Comparison of ENCODE assay signal across 8 mouse cellular contexts in the genomic region with DNA sequence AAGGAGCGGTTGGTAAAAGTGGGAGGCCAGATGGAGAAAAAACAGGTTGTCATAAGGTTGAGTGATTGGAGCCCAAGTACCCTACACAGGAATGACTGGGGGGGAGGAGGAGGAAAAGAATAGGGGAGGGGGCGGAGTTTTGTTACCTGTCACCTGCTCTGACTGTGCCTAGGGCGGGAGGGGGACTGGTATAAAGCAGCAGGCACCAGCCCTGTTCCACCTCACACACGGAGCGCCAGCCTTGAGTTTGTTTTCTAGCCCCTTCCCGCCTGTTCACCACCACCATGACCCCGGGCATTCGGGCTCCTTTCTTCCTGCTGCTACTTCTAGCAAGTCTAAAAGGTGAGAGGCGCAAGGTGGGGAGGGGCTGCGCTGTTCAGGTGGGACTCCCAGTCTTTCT. TPM values are rescaled to one million over a fixed set of nuclear protein-coding genes. Genes with fewer than 3 reads are reported as not detected.
DNase-seq lines count a peak whose midpoint lies in the region; ATAC-seq and TF ChIP-seq lines count a peak whose summit lies in the region.

A gene (plus strand): TSS at position 222 of the 400 bp plus-strand sequence.

- peak within 1 kb of the TSS; percentile 80 for H3K4me3 ChIP-seq in E14TG2a.4 (replicated peaks; ENCODE audit: low read length)
- H3K4me3 ChIP-seq in bone marrow, adult 2 months (replicated peaks; ENCODE audit: control insufficient read depth, low read depth, low read length) = peak within 1 kb of the TSS; percentile 30
- peak within 1 kb of the TSS; percentile 28 for H3K4me3 ChIP-seq in intestine, embryonic 14.5 days (ENCODE audit: low read depth, low read length)
- H3K4me3 ChIP-seq in lung, embryonic 15.5 days = peak within 1 kb of the TSS; percentile 46

- peak within 1 kb of the TSS; percentile 40; the same call in 1 of the 2 replicates for H3K9ac ChIP-seq in intestine, embryonic 14.5 days (ENCODE audit: low read length)
- H3K9ac ChIP-seq in lung, embryonic 15.5 days = peak within 1 kb of the TSS; percentile 46

- TF ChIP-seq POLR2A in bone marrow, adult 2 months (IDR thresholded peaks at IDR 0.05; ENCODE audit: borderline replicate concordance, control insufficient read depth, low read depth, low read length) = no peak

- no peak for ATAC-seq in intestine, embryonic 14.5 days (replicated peaks; ENCODE audit: low FRiP score, low TSS enrichment, low read depth)
- ATAC-seq in lung, embryonic 15.5 days (ENCODE audit: borderline replicate concordance, extremely low read depth, low FRiP score, low TSS enrichment) = peak; percentile 13; the same call in 1 of the 2 replicates

- no peak for TF ChIP-seq CTCF in E14TG2a.4 (conservative IDR thresholded peaks at IDR 0.05; ENCODE audit: low read length)
- no peak for TF ChIP-seq CTCF in bone marrow, adult 2 months (IDR thresholded peaks at IDR 0.05; ENCODE audit: control insufficient read depth, insufficient read depth, low read length)

- peak within 1 kb of the TSS; percentile 52 for H3K4me2 ChIP-seq in intestine, embryonic 14.5 days (ENCODE audit: low read length)
- peak within 1 kb of the TSS; percentile 83 for H3K4me2 ChIP-seq in lung, embryonic 15.5 days

- no peak within 1 kb of the TSS for H3K27ac ChIP-seq in bone marrow, adult 2 months (ENCODE audit: control insufficient read depth, insufficient read depth, low read depth, low read length, poor library complexity)
- no peak within 1 kb of the TSS for H3K27ac ChIP-seq in intestine, embryonic 14.5 days (ENCODE audit: low read depth)
- H3K27ac ChIP-seq in lung, embryonic 15.5 days = peak within 1 kb of the TSS; percentile 91

- 61% methylated on average over 9 of the region's 10 CpGs for WGBS in bone marrow, adult 2 months
- WGBS in intestine, embryonic 14.5 days = 20% methylated on average over 10 of the region's 10 CpGs
- 24% methylated on average over 9 of the region's 10 CpGs for WGBS in lung, embryonic 15.5 days

- peaks cover 3% of the 10 kb centered on the region for H3K36me3 ChIP-seq in E14TG2a.4 (ENCODE audit: insufficient read depth, low read length)
- H3K36me3 ChIP-seq in intestine, embryonic 14.5 days (ENCODE audit: control insufficient read depth, insufficient read depth, low read length) = no peaks in the 10 kb centered on the region
- no peaks in the 10 kb centered on the region for H3K36me3 ChIP-seq in lung, embryonic 15.5 days

- peaks cover 21% of the 10 kb centered on the region for H3K27me3 ChIP-seq in E14TG2a.4 (ENCODE audit: insufficient read depth, low read length)
- 0 out of 2 replicates have a peak, but pooled peaks cover 4% of the 10 kb centered on the region for H3K27me3 ChIP-seq in intestine, embryonic 14.5 days (replicated peaks; ENCODE audit: control insufficient read depth, insufficient read depth, low read length)
- H3K27me3 ChIP-seq in lung, embryonic 15.5 days = peaks cover 13% of the 10 kb centered on the region; the same call in 1 of the 2 replicates

- H3K9me3 ChIP-seq in E14TG2a.4 (ENCODE audit: low read length) = no peaks in the 10 kb centered on the region
- H3K9me3 ChIP-seq in intestine, embryonic 14.5 days (ENCODE audit: control insufficient read depth, low read length) = no peaks in the 10 kb centered on the region
- H3K9me3 ChIP-seq in lung, embryonic 15.5 days = no peaks in the 10 kb centered on the region

- peaks cover 81% of the 10 kb centered on the region for H3K4me1 ChIP-seq in E14TG2a.4 (replicated peaks; ENCODE audit: low read depth, low read length)
- H3K4me1 ChIP-seq in bone marrow, adult 2 months (ENCODE audit: control insufficient read depth, insufficient read depth, low read length) = peaks cover 2% of the 10 kb centered on the region; the same call in 1 of the 2 replicates
- H3K4me1 ChIP-seq in intestine, embryonic 14.5 days (replicated peaks; ENCODE audit: control insufficient read depth, insufficient read depth, low read length) = peaks cover 25% of the 10 kb centered on the region
- peaks cover 47% of the 10 kb centered on the region for H3K4me1 ChIP-seq in lung, embryonic 15.5 days

- no peak for DNase-seq in intestine, embryonic 14.5 days (ENCODE audit: low spot score)
- no peak for DNase-seq in frontal cortex, postnatal 14 days (ENCODE audit: low spot score in 2 of 2)
- DNase-seq in layer of hippocampus, adult 9-10 months (ENCODE audit: low spot score) = no peak
- DNase-seq in layer of hippocampus, postnatal 10 days (ENCODE audit: low spot score in 2 of 2) = no peak
- no peak for DNase-seq in cerebellum, postnatal 36 days

RNA-seq across cellular contexts. Expression of the gene that starts here (rescaled TPM):
- polyA plus RNA-seq in bone marrow, adult 2 months (2011; ENCODE audit: insufficient read depth, insufficient read length, low replicate concordance, missing spikeins) = 0.67 TPM in 1 of 2 replicates, not detected in the other
- 4.2 and 10.3 TPM in 2 replicates for polyA plus RNA-seq in intestine, embryonic 14.5 days (2014; fragmentation: Nextera tagmentation; extraction: Ambion mirVana)
- 74.3 and 88.9 TPM in 2 replicates for polyA plus RNA-seq in lung, embryonic 15.5 days (2015; fragmentation: Nextera tagmentation; extraction: Ambion mirVana)
- total RNA-seq in layer of hippocampus, postnatal 10 days (2021) = under 1 TPM; 0.66 to 0.89 TPM

Comparison
In these comparisons a context has a peak if more than half of its experiments do, and no peak if none do; other contexts are left out.
1. H3K4me3 ChIP-seq: peak in every context shown above with its lines; median percentile 80 in E14TG2a.4; 46 in lung, embryonic 15.5 days; 30 in bone marrow, adult 2 months; 28 in intestine, embryonic 14.5 days.